Mouse (Mus musculus) CH12.LX (cell line): ENCODE results near the gene AC134908.4.

Experiments
- CTCF ChIP-seq, 2 experiments: IDR thresholded peaks in 1 of 2; conservative IDR thresholded peaks in 1 of 2; 2 replicates each; pipeline ENCODE4 v1.5.1; 2011 to 2012; ENCODE audit warnings: low read depth in 2 of 2, low read length in 2 of 2, improper control_type of control experiment in 1 of 2, inconsistent platforms in 1 of 2, mild to moderate bottlenecking in 1 of 2, moderate library complexity in 1 of 2
- ELF1 ChIP-seq: IDR thresholded peaks from 2 replicates; pipeline ENCODE4 v1.6.1; 2014; ENCODE audit warnings: low read depth, mild to moderate bottlenecking, inconsistent platforms, low read length, improper control_type of control experiment
- EP300 ChIP-seq: IDR thresholded peaks from 2 replicates; pipeline ENCODE4 v1.6.1; 2011; ENCODE audit warnings: low read length, improper control_type of control experiment
- JUN ChIP-seq: IDR thresholded peaks from 2 replicates; pipeline ENCODE4 v1.6.1; 2011; ENCODE audit warnings: low read depth, mild to moderate bottlenecking, low read length, improper control_type of control experiment, moderate library complexity; ENCODE audit not compliant: insufficient read depth
- MAZ ChIP-seq: IDR thresholded peaks from 2 replicates; pipeline ENCODE4 v1.6.1; 2012; ENCODE audit warnings: low read depth, mild to moderate bottlenecking, inconsistent platforms, low read length, improper control_type of control experiment, moderate library complexity
- MEF2A ChIP-seq: IDR thresholded peaks from 2 replicates; pipeline ENCODE4 v1.6.1; 2014; ENCODE audit warnings: low read depth, mild to moderate bottlenecking, inconsistent platforms, low read length, improper control_type of control experiment, borderline replicate concordance
- POLR2A ChIP-seq: IDR thresholded peaks from 2 replicates; pipeline ENCODE4 v1.6.1; 2011; ENCODE audit warnings: low read depth, mild to moderate bottlenecking, improper control_type of control experiment, low read length
- POLR2AphosphoS2 ChIP-seq: IDR thresholded peaks from 2 replicates; pipeline ENCODE4 v1.6.1; 2011; ENCODE audit warnings: low read depth, low read length, improper control_type of control experiment
- TBP ChIP-seq: conservative IDR thresholded peaks from 2 replicates; pipeline ENCODE4 v1.6.1; 2011; ENCODE audit warnings: low read depth, low read length, improper control_type of control experiment
- TCF12 ChIP-seq: IDR thresholded peaks from 2 replicates; pipeline ENCODE4 v1.6.1; 2014; ENCODE audit warnings: low read depth, mild to moderate bottlenecking, inconsistent platforms, low read length, improper control_type of control experiment
- ZNF384 ChIP-seq: IDR thresholded peaks from 2 replicates; pipeline ENCODE4 v1.6.1; 2012; ENCODE audit warnings: low read depth, low read length, improper control_type of control experiment, inconsistent platforms

DNA sequence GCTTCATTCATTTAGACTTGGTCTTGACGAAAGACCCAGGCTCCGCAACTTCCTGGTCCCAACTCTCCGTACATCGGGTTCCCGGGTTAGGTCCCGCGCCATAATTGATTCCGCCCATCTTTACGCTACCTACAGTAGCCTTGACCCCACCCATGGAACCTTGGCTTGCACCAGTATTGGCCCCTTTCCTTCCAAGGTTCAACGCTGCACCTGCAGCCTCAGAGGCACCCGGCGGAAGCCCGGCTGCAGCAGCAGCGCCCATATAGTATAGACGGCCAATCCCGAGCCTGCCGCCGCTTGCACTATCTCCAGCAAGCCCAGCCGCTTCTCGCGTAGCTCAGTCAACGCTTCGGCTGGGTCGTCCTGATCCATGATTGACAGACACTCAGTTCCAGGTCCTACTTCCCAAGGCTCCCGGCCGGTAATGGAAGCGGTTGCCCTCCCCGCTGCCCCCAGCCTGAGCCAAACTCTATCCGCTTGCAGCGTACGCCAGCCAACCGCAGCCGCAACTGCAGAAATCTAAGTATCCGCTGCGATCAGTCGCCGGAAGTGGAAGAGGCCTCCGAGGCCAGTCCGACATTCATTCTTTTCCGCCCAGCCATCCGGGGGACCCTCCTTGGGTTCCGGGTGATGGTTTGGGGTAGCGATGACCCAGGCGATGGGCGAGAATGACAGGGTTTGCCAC, 3.5 kb downstream of the AC134908.4 start:
- TF ChIP-seq CTCF (conservative IDR thresholded peaks at IDR 0.05 in 1 of 2, IDR thresholded peaks at IDR 0.05 in 1 of 2; ENCODE audit: low read depth in 2 of 2, low read length in 2 of 2): no peak
- TF ChIP-seq MEF2A: peak; percentile 60; the same call in 1 of the 2 replicates
- TF ChIP-seq POLR2A: peak; percentile 79
- TF ChIP-seq JUN: no peak
- TF ChIP-seq ZNF384: no peak
- TF ChIP-seq TBP: peak; percentile 63; the same call in 1 of the 2 replicates
- no peak for TF ChIP-seq EP300
- TF ChIP-seq TCF12: peak; percentile 86
- 0 out of 2 replicates have a peak, but pooled peaks have one; percentile 36 for TF ChIP-seq POLR2AphosphoS2
- TF ChIP-seq ELF1: peak; percentile 77
- peak; percentile 74; the same call in 1 of the 2 replicates for TF ChIP-seq MAZ
